Mouse (Mus musculus) cerebellum, adult 2 months (tissue): ENCODE results near the gene Ugt1a8.

Experiments
- CTCF ChIP-seq: fragments of 200-500 bp; IDR thresholded peaks from 2 replicates; pipeline ENCODE4 v1.5.1; 2011; ENCODE audit warnings: low read depth, mild to moderate bottlenecking, control low read depth, low read length, moderate library complexity, borderline replicate concordance; ENCODE audit not compliant: insufficient read depth
- POLR2A ChIP-seq: fragments of 200-500 bp; IDR thresholded peaks from 2 replicates; pipeline ENCODE4 v1.6.1; 2011; ENCODE audit warnings: low read length, control low read depth, borderline replicate concordance; ENCODE audit not compliant: insufficient read depth

GRCm38 (mm10) chr1:88219054-88219453 lies 131.4 kb downstream of the Ugt1a8 start:
- no peak for TF ChIP-seq CTCF
- no peak for TF ChIP-seq POLR2A
